Mouse (Mus musculus): ENCODE data around the gene Sstr3.

The Sstr3 gene

GRCm38 (mm10) chr15:78509297-78509899 is 35.1 kb downstream of the Sstr3 start:
- no peak for ATAC-seq (ENCODE audit: insufficient number of reproducible peaks, low FRiP score, low TSS enrichment)

- ATAC-seq (ENCODE audit: insufficient number of reproducible peaks, low FRiP score, low TSS enrichment): no peak
Measured at GRCm38 (mm10) chr15:78508443-78508842, 36.0 kb downstream of the Sstr3 start.

GRCm38 (mm10) chr15:78505541-78505940 is 38.9 kb downstream of the Sstr3 start:
- ATAC-seq (ENCODE audit: insufficient number of reproducible peaks, low FRiP score, low TSS enrichment): no peak

- no peak for ATAC-seq (ENCODE audit: insufficient number of reproducible peaks, low FRiP score, low TSS enrichment)
Measured at GRCm38 (mm10) chr15:78504816-78505215, 39.7 kb downstream of the Sstr3 start.

- no peak for ATAC-seq (ENCODE audit: insufficient number of reproducible peaks, low FRiP score, low TSS enrichment)
Measured at GRCm38 (mm10) chr15:78504013-78504412, 40.5 kb downstream of the Sstr3 start.

GRCm38 (mm10) chr15:78502437-78503132 is 41.9 kb downstream of the Sstr3 start:
- ATAC-seq (ENCODE audit: insufficient number of reproducible peaks, low FRiP score, low TSS enrichment): no peak

- ATAC-seq (ENCODE audit: insufficient number of reproducible peaks, low FRiP score, low TSS enrichment): no peak
Measured at GRCm38 (mm10) chr15:78494968-78495406, 49.5 kb downstream of the Sstr3 start, which contains the start of gene Il2rb. Gene Il2rb, minus strand, starts transcription at chr15:78495271.

GRCm38 (mm10) chr15:78493401-78494010 is 51.0 kb downstream of the Sstr3 start:
- ATAC-seq (ENCODE audit: insufficient number of reproducible peaks, low FRiP score, low TSS enrichment): no peak

GRCm38 (mm10) chr15:78491301-78491700 is 53.2 kb downstream of the Sstr3 start:
- no peak for ATAC-seq (ENCODE audit: insufficient number of reproducible peaks, low FRiP score, low TSS enrichment)

- no peak for ATAC-seq (ENCODE audit: insufficient number of reproducible peaks, low FRiP score, low TSS enrichment)
Measured at GRCm38 (mm10) chr15:78489906-78490305, 54.6 kb downstream of the Sstr3 start.

GRCm38 (mm10) chr15:78489248-78489647 is 55.2 kb downstream of the Sstr3 start:
- no peak for ATAC-seq (ENCODE audit: insufficient number of reproducible peaks, low FRiP score, low TSS enrichment)

- ATAC-seq (ENCODE audit: insufficient number of reproducible peaks, low FRiP score, low TSS enrichment): no peak
Measured at GRCm38 (mm10) chr15:78487066-78487465, 57.4 kb downstream of the Sstr3 start.
